Mouse (Mus musculus) intestine, embryonic 14.5 days (tissue): ENCODE measurements around the gene Il22ra2. TPM values are rescaled to one million over a fixed set of nuclear protein-coding genes. Genes with fewer than 3 reads are reported as not detected.
"Not testable (repeated sequence)": the region's sequence is repeated elsewhere in the genome, so short reads cannot be mapped to it uniquely, and the experiment has no call there.

ENCODE experiments used
- ATAC-seq: fragments of 200-750 bp; cut with Nextera tagmentation; replicated peaks from 2 replicates; pipeline ENCODE4 v1.8.0; 2017; ENCODE audit warnings: low read depth, moderate number of reproducible peaks, moderate TSS enrichment, moderate library complexity; ENCODE audit not compliant: low FRiP score, low TSS enrichment
- DNase-seq: peaks from one replicate; pipeline ENCODE4 v3.0.0-alpha.2; 2018; ENCODE audit warnings: low spot score
- H3K27ac ChIP-seq: fragments of 300-500 bp; sonication (generic); 2 replicates; pipeline ENCODE4 v1.5.1; 2014; ENCODE audit warnings: low read depth, mild to moderate bottlenecking, control low read depth
- H3K27me3 ChIP-seq: fragments of 300-500 bp; sonication (generic); replicated peaks from 2 replicates; pipeline ENCODE4 v1.6.1; 2014; ENCODE audit warnings: low read length, control low read depth; ENCODE audit not compliant: control insufficient read depth, insufficient read depth
- H3K36me3 ChIP-seq: fragments of 300-500 bp; sonication (generic); 2 replicates; pipeline ENCODE4 v1.6.1; 2014; ENCODE audit warnings: low read length, control low read depth; ENCODE audit not compliant: control insufficient read depth, insufficient read depth
- H3K4me1 ChIP-seq: fragments of 300-500 bp; sonication (generic); replicated peaks from 2 replicates; pipeline ENCODE4 v1.6.1; 2014; ENCODE audit warnings: low read length, control low read depth, mixed read lengths; ENCODE audit not compliant: control insufficient read depth, insufficient read depth
- H3K4me2 ChIP-seq: fragments of 300-500 bp; sonication (generic); 2 replicates; pipeline ENCODE4 v1.6.1; 2014; ENCODE audit warnings: low read length
- H3K4me3 ChIP-seq: fragments of 300-500 bp; sonication (generic); 2 replicates; pipeline ENCODE4 v1.5.1; 2014; ENCODE audit warnings: low read depth, low read length, control low read depth, mixed read lengths
- H3K9ac ChIP-seq: fragments of 300-500 bp; sonication (generic); 2 replicates; pipeline ENCODE4 v1.6.1; 2014; ENCODE audit warnings: mild to moderate bottlenecking, low read length
- H3K9me3 ChIP-seq: fragments of 300-500 bp; sonication (generic); 2 replicates; pipeline ENCODE4 v1.6.1; 2016; ENCODE audit warnings: low read length, control low read depth; ENCODE audit not compliant: control insufficient read depth
- WGBS: fragments of 180-500 bp; shearing (Covaris S2); extraction: QIAGEN DNeasy Blood & Tissue Kit; methylation state at CpG from one replicate; pipeline ENCODE4 v1.1.7; 2014; 5-methylcytosine and 5-hydroxymethylcytosine counted together
- polyA plus RNA-seq: library from polyadenylated mRNA; unstranded; fragments of >200 nt; fragmentation: Nextera tagmentation; extraction: Ambion mirVana; gene quantifications from 2 replicates; pipeline ENCODE4 v1.2.1, GENCODE M21; 2014

Il22ra2 gene
- polyA plus RNA-seq, 1 experiment from 2014 or later = not detected

GRCm38 (mm10) chr10:19594201-19594905 lies 27.4 kb upstream of the Il22ra2 start:
- H3K27ac ChIP-seq = no peak overlapping the region
- no peak for ATAC-seq
- no peaks in the 10 kb centered on the region for H3K27me3 ChIP-seq
- peaks cover 18% of the 10 kb centered on the region for H3K4me1 ChIP-seq
- no peak for DNase-seq
- H3K9me3 ChIP-seq = no peaks in the 10 kb centered on the region
- 73% methylated on average over 3 of the region's 3 CpGs for WGBS
- H3K9ac ChIP-seq = no peak overlapping the region
- peak overlapping the region; percentile 16 for H3K4me2 ChIP-seq
- peaks cover 10% of the 10 kb centered on the region for H3K36me3 ChIP-seq
- H3K4me3 ChIP-seq = no peak overlapping the region

- 85% methylated on average over 4 of the region's 4 CpGs for WGBS
- ATAC-seq (no peak), DNase-seq (no peak)
- no peak overlapping the region for H3K27ac ChIP-seq
- peaks cover 18% of the 10 kb centered on the region for H3K4me1 ChIP-seq
- no peak overlapping the region for H3K4me3 ChIP-seq
- no peaks in the 10 kb centered on the region for H3K27me3 ChIP-seq
- H3K9me3 ChIP-seq = no peaks in the 10 kb centered on the region; the same call in 1 of the 2 replicates
- no peak overlapping the region for H3K4me2 ChIP-seq
- peaks cover 24% of the 10 kb centered on the region for H3K36me3 ChIP-seq
- no peak overlapping the region for H3K9ac ChIP-seq
Observed at GRCm38 (mm10) chr10:19596866-19597265, 24.9 kb upstream of the Il22ra2 start.

GRCm38 (mm10) chr10:19598091-19598490 lies 23.7 kb upstream of the Il22ra2 start:
- 63% methylated on average over 11 of the region's 11 CpGs for WGBS
- no peak for ATAC-seq
- H3K27me3 ChIP-seq = no peaks in the 10 kb centered on the region
- no peak overlapping the region for H3K4me2 ChIP-seq
- no peaks in the 10 kb centered on the region; the same call in 1 of the 2 replicates for H3K9me3 ChIP-seq
- peaks cover 36% of the 10 kb centered on the region for H3K36me3 ChIP-seq
- H3K9ac ChIP-seq = no peak overlapping the region
- no peak overlapping the region for H3K4me3 ChIP-seq
- H3K4me1 ChIP-seq = peaks cover 12% of the 10 kb centered on the region
- no peak overlapping the region for H3K27ac ChIP-seq
- no peak for DNase-seq

GRCm38 (mm10) chr10:19599331-19600092 lies 22.3 kb upstream of the Il22ra2 start:
- Histone ChIP-seq H3K4me1 (peaks cover under 1% of the 10 kb centered on the region; the same call in 1 of the 2 replicates), H3K9me3 (no peaks in the 10 kb centered on the region; the same call in 1 of the 2 replicates), H3K27ac (no peak overlapping the region), H3K4me2 (no peak overlapping the region), H3K27me3 (no peaks in the 10 kb centered on the region), H3K36me3 (peaks cover 49% of the 10 kb centered on the region), H3K9ac (no peak overlapping the region), H3K4me3 (no peak overlapping the region)
- 73% methylated on average over 6 of the region's 6 CpGs for WGBS
- ATAC-seq (no peak), DNase-seq (no peak)

- Histone ChIP-seq H3K4me1 (no peaks in the 10 kb centered on the region), H3K27ac (no peak overlapping the region), H3K36me3 (peaks cover 55% of the 10 kb centered on the region), H3K9me3 (no peaks in the 10 kb centered on the region; the same call in 1 of the 2 replicates), H3K4me2 (no peak overlapping the region), H3K9ac (no peak overlapping the region), H3K27me3 (no peaks in the 10 kb centered on the region), H3K4me3 (no peak overlapping the region)
- 87% methylated on average over 3 of the region's 3 CpGs for WGBS
- ATAC-seq = no peak
- DNase-seq = no peak
Observed at GRCm38 (mm10) chr10:19600093-19600420, 21.7 kb upstream of the Il22ra2 start.

- not testable (repeated sequence) for H3K4me2 ChIP-seq, ATAC-seq, H3K9ac ChIP-seq, H3K27me3 ChIP-seq, H3K4me3 ChIP-seq, H3K9me3 ChIP-seq, H3K27ac ChIP-seq, DNase-seq, H3K4me1 ChIP-seq
- 15% methylated on average over 1 of the region's 1 CpGs for WGBS
- H3K36me3 ChIP-seq = peaks cover 69% of the 10 kb centered on the region
Observed at GRCm38 (mm10) chr10:19601502-19601901, 20.3 kb upstream of the Il22ra2 start.

GRCm38 (mm10) chr10:19603231-19603630 lies 18.6 kb upstream of the Il22ra2 start:
- H3K4me1 ChIP-seq = no peaks in the 10 kb centered on the region
- no peaks in the 10 kb centered on the region; the same call in 1 of the 2 replicates for H3K9me3 ChIP-seq
- no peak overlapping the region for H3K4me3 ChIP-seq
- no peaks in the 10 kb centered on the region for H3K27me3 ChIP-seq
- peaks cover 87% of the 10 kb centered on the region for H3K36me3 ChIP-seq
- WGBS = 86% methylated on average over 6 of the region's 6 CpGs
- no peak overlapping the region for H3K4me2 ChIP-seq
- H3K27ac ChIP-seq = no peak overlapping the region
- DNase-seq = no peak
- H3K9ac ChIP-seq = no peak overlapping the region
- no peak for ATAC-seq

GRCm38 (mm10) chr10:19609125-19609524 lies 12.7 kb upstream of the Il22ra2 start:
- no peaks in the 10 kb centered on the region for H3K27me3 ChIP-seq
- no peak for DNase-seq
- H3K9me3 ChIP-seq = no peaks in the 10 kb centered on the region
- H3K27ac ChIP-seq = no peak overlapping the region
- H3K4me3 ChIP-seq = no peak overlapping the region
- no peak overlapping the region for H3K4me2 ChIP-seq
- no peak overlapping the region for H3K9ac ChIP-seq
- ATAC-seq = no peak
- H3K4me1 ChIP-seq = peaks cover 7% of the 10 kb centered on the region; the same call in 1 of the 2 replicates
- H3K36me3 ChIP-seq = peaks cover 66% of the 10 kb centered on the region
- WGBS = 72% methylated on average over 14 of the region's 14 CpGs
